Mouse (Mus musculus): ENCODE measurements around the gene H2al1f.

DNA sequence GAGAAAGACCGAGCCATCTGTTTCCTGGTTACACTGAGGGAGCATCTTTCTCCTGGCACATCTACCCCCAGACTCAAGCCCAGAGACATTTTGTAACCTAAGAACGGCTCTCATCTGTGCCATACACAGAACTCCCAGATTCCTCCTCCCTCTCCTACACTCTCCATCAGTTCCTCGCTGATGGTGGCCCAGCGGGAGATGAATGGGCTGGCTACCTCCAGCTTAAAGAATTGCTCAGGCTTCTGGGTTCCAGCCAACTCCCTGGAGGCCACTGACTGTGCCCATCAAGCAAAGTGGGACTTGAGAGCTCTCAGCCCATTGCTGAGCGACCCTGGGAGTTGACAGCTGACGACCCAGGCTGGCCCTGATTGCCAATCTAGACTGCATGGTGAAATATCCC is 48.9 kb downstream of the H2al1f start:
- no peak for TF ChIP-seq CTCF (IDR thresholded peaks at IDR 0.05; ENCODE audit: low read depth)
- no peak for TF ChIP-seq EP300 (IDR thresholded peaks at IDR 0.05; ENCODE audit: low read depth)
